Mouse (Mus musculus) stomach, postnatal 0 days (tissue): ENCODE measurements around the gene Agtpbp1. TPM values are rescaled to one million over a fixed set of nuclear protein-coding genes. Genes with fewer than 3 reads are reported as not detected.
"Not testable (repeated sequence)": the region's sequence is repeated elsewhere in the genome, so short reads cannot be mapped to it uniquely, and the experiment has no call there.

Source experiments
- ATAC-seq: fragments of 200-750 bp; cut with Nextera tagmentation; 2 replicates; pipeline ENCODE4 v1.8.0; 2017; ENCODE audit not compliant: low FRiP score, low TSS enrichment
- DNase-seq: peaks from one replicate; pipeline ENCODE4 v3.0.0-alpha.2; 2016; ENCODE audit warnings: low spot score
- H3K27ac ChIP-seq: fragments of 300-500 bp; sonication (generic); replicated peaks from 2 replicates; pipeline ENCODE4 v1.5.1; 2014; ENCODE audit warnings: mild to moderate bottlenecking, control low read depth
- H3K27me3 ChIP-seq: fragments of 300-500 bp; sonication (generic); 2 replicates; pipeline ENCODE4 v1.6.1; 2014; ENCODE audit warnings: low read length; ENCODE audit not compliant: control insufficient read depth, insufficient read depth
- H3K36me3 ChIP-seq: fragments of 300-500 bp; sonication (generic); 2 replicates; pipeline ENCODE4 v1.6.1; 2014; ENCODE audit warnings: low read length, mixed read lengths; ENCODE audit not compliant: control insufficient read depth, insufficient read depth
- H3K4me1 ChIP-seq: fragments of 300-500 bp; sonication (generic); replicated peaks from 2 replicates; pipeline ENCODE4 v1.6.1; 2014; ENCODE audit warnings: antibody characterized with exemption; ENCODE audit not compliant: control insufficient read depth, insufficient read depth
- H3K4me2 ChIP-seq: fragments of 300-500 bp; sonication (generic); replicated peaks from 2 replicates; pipeline ENCODE4 v1.6.1; 2014; ENCODE audit warnings: low read depth, mild to moderate bottlenecking, control low read depth, moderate library complexity
- H3K4me3 ChIP-seq: fragments of 300-500 bp; sonication (generic); 2 replicates; pipeline ENCODE4 v1.5.1; 2014; ENCODE audit warnings: low read depth, low read length, control low read depth
- H3K9ac ChIP-seq: fragments of 300-500 bp; sonication (generic); 2 replicates; pipeline ENCODE4 v1.6.1; 2014; ENCODE audit warnings: mild to moderate bottlenecking, low read length, control low read depth, mixed read lengths
- H3K9me3 ChIP-seq: fragments of 300-500 bp; sonication (generic); 2 replicates; pipeline ENCODE4 v1.6.1; 2016; ENCODE audit warnings: low read length; ENCODE audit not compliant: control insufficient read depth
- CTCF ChIP-seq: IDR thresholded peaks from 2 replicates; pipeline ENCODE4 v1.5.1; 2016; ENCODE audit warnings: antibody characterized with exemption, low read depth, mild to moderate bottlenecking, moderate library complexity
- EP300 ChIP-seq: optimal IDR thresholded peaks from 2 replicates; pipeline ENCODE3; 2016; ENCODE audit warnings: antibody characterized with exemption
- WGBS: fragments of 180-500 bp; shearing (Covaris S2); extraction: QIAGEN DNeasy Blood & Tissue Kit; methylation state at CpG from one replicate; pipeline ENCODE4 v1.1.7; 2014; 5-methylcytosine and 5-hydroxymethylcytosine counted together
- polyA plus RNA-seq: library from polyadenylated mRNA; unstranded; fragments of >200 nt; fragmentation: Nextera tagmentation; extraction: Ambion mirVana; gene quantifications from 2 replicates; pipeline ENCODE4 v1.2.1, GENCODE M21; 2015

Gene Agtpbp1
- polyA plus RNA-seq, 1 experiment from 2014 or later, result 12.4 TPM

- peaks cover 30% of the 10 kb centered on the region for H3K36me3 ChIP-seq
- H3K27me3 ChIP-seq, result no peaks in the 10 kb centered on the region
- DNase-seq (peak; percentile 35), ATAC-seq (peak; percentile 74; the same call in 1 of the 2 replicates)
- no peak overlapping the region for H3K4me3 ChIP-seq
- no peak overlapping the region for H3K4me2 ChIP-seq
- 55% methylated on average over 10 of the region's 10 CpGs for WGBS
- H3K4me1 ChIP-seq, result no peaks in the 10 kb centered on the region
- no peaks in the 10 kb centered on the region for H3K9me3 ChIP-seq
- TF ChIP-seq CTCF (no peak), EP300 (no peak)
- no peak overlapping the region for H3K9ac ChIP-seq
- H3K27ac ChIP-seq, result no peak overlapping the region; the same call in 1 of the 2 replicates
Observed at GRCm38 (mm10) chr13:59605221-59605922, 20.3 kb upstream of the Agtpbp1 start.

- DNase-seq, result no peak
- Histone ChIP-seq H3K4me2 (no peak overlapping the region), H3K4me1 (no peaks in the 10 kb centered on the region), H3K9ac (no peak overlapping the region), H3K36me3 (peaks cover 36% of the 10 kb centered on the region), H3K4me3 (no peak overlapping the region), H3K27me3 (no peaks in the 10 kb centered on the region), H3K27ac (no peak overlapping the region), H3K9me3 (no peaks in the 10 kb centered on the region)
- TF ChIP-seq CTCF (no peak), EP300 (no peak)
- ATAC-seq, result no peak; the same call in 1 of the 2 replicates
- 82% methylated on average over 1 of the region's 1 CpGs for WGBS
Observed at GRCm38 (mm10) chr13:59604511-59604910, 19.5 kb upstream of the Agtpbp1 start.

GRCm38 (mm10) chr13:59603096-59603495 is 18.1 kb upstream of the Agtpbp1 start:
- Histone ChIP-seq H3K9me3 (no peaks in the 10 kb centered on the region), H3K36me3 (peaks cover 30% of the 10 kb centered on the region), H3K27ac (no peak overlapping the region), H3K4me3 (no peak overlapping the region), H3K4me1 (no peaks in the 10 kb centered on the region), H3K4me2 (no peak overlapping the region), H3K9ac (no peak overlapping the region), H3K27me3 (no peaks in the 10 kb centered on the region)
- TF ChIP-seq EP300 (no peak), CTCF (no peak)
- ATAC-seq, result no peak
- no peak for DNase-seq
- 94% methylated on average over 5 of the region's 5 CpGs for WGBS

GRCm38 (mm10) chr13:59592630-59593029 is 7.6 kb upstream of the Agtpbp1 start:
- TF ChIP-seq CTCF (no peak), EP300 (no peak)
- 0 out of 2 replicates have a peak, but pooled peaks cover 2% of the 10 kb centered on the region for H3K4me1 ChIP-seq
- no peak overlapping the region for H3K4me2 ChIP-seq
- no peaks in the 10 kb centered on the region for H3K27me3 ChIP-seq
- H3K9me3 ChIP-seq, result no peaks in the 10 kb centered on the region
- 58% methylated on average over 1 of the region's 1 CpGs for WGBS
- H3K36me3 ChIP-seq, result no peaks in the 10 kb centered on the region; the same call in 1 of the 2 replicates
- no peak overlapping the region for H3K4me3 ChIP-seq
- no peak overlapping the region for H3K27ac ChIP-seq
- ATAC-seq (peak; percentile 72; the same call in 1 of the 2 replicates), DNase-seq (peak; percentile 30)
- H3K9ac ChIP-seq, result no peak overlapping the region

- H3K27me3 ChIP-seq, H3K36me3 ChIP-seq, H3K9ac ChIP-seq, H3K4me3 ChIP-seq, ATAC-seq, H3K4me2 ChIP-seq, H3K4me1 ChIP-seq, H3K27ac ChIP-seq, DNase-seq, H3K9me3 ChIP-seq: not testable (repeated sequence)
- 89% methylated on average over 3 of the region's 3 CpGs for WGBS
Observed at GRCm38 (mm10) chr13:59592058-59592457, 7.0 kb upstream of the Agtpbp1 start.

GRCm38 (mm10) chr13:59590691-59591090 is 5.7 kb upstream of the Agtpbp1 start:
- DNase-seq, result no peak
- no peak overlapping the region for H3K4me3 ChIP-seq
- WGBS, result 90% methylated on average over 4 of the region's 4 CpGs
- H3K4me1 ChIP-seq, result 0 out of 2 replicates have a peak, but pooled peaks cover 2% of the 10 kb centered on the region
- no peak overlapping the region for H3K4me2 ChIP-seq
- ATAC-seq, result no peak
- H3K27ac ChIP-seq, result no peak overlapping the region
- no peaks in the 10 kb centered on the region for H3K9me3 ChIP-seq
- no peak overlapping the region for H3K9ac ChIP-seq
- H3K36me3 ChIP-seq, result no peaks in the 10 kb centered on the region; the same call in 1 of the 2 replicates
- no peak for TF ChIP-seq CTCF
- TF ChIP-seq EP300, result no peak
- no peaks in the 10 kb centered on the region for H3K27me3 ChIP-seq
